Mouse (Mus musculus): ENCODE measurements around the gene Hist1h2ba.

GRCm38 (mm10) chr13:23934211-23934520, 210 bp upstream of the Hist1h2ba start, which contains the start of gene Hist1h2aa:
- TF ChIP-seq POLR2A (IDR thresholded peaks at IDR 0.05; ENCODE audit: control insufficient read depth, extremely low read depth, insufficient read depth, low read length, poor library complexity) (no peak), CTCF (IDR thresholded peaks at IDR 0.05; ENCODE audit: borderline replicate concordance, control insufficient read depth, extremely low read depth, insufficient read depth, low read length, poor library complexity) (no peak)
